Mouse (Mus musculus) brain, embryonic 14.5 days (tissue): ENCODE data around the gene Socs4.
A peak's percentile ranks its signal among the peaks of the same experiment; 100 is the strongest.

ENCODE experiments used
- CTCF ChIP-seq: fragments of 200-500 bp; IDR thresholded peaks from 2 replicates; pipeline ENCODE4 v1.5.1; 2012; ENCODE audit warnings: inconsistent platforms, mild to moderate bottlenecking, moderate library complexity, borderline replicate concordance; ENCODE audit not compliant: insufficient read depth, insufficient read length; ENCODE audit errors: extremely low read depth
- POLR2A ChIP-seq: fragments of 200-500 bp; IDR thresholded peaks from 2 replicates; pipeline ENCODE4 v1.6.1; 2012; ENCODE audit warnings: mild to moderate bottlenecking, inconsistent platforms, borderline replicate concordance; ENCODE audit not compliant: poor library complexity, insufficient read depth, insufficient read length, severe bottlenecking; ENCODE audit errors: extremely low read depth

DNA sequence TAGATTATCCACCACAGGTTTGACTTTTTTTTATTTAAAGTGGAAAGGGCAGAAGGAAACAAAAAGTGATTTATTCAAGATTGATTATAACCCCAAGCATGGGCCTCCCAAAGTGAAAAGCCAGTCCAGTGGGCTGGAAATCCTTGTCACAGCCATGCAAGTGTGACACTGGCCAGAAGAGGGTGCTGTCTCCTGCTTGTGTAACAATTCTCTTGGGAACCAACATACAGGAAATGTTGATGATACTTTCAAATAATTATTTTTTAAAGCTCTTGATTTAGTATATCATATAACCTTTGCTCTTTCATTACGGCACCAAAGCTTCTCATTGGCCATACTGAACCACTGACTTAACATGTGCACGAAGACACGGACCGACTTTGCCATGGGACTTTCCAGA is 58.1 kb downstream of the Socs4 start:
- TF ChIP-seq POLR2A (no peak), CTCF (peak; percentile 78)
